Mouse (Mus musculus) kidney, adult 2 months (tissue): ENCODE measurements around the gene Reps1. TPM values are rescaled to one million over a fixed set of nuclear protein-coding genes. Genes with fewer than 3 reads are reported as not detected.
A peak's percentile ranks its signal among the peaks of the same experiment; 100 is the strongest.

Experiments used
- DNase-seq: peaks from one replicate; pipeline ENCODE4 v3.0.0; 2021
- H3K27ac ChIP-seq: fragments of 200-500 bp; 2 replicates; pipeline ENCODE4 v1.5.1; 2012; ENCODE audit warnings: low read depth, low read length, control low read depth, inconsistent platforms; ENCODE audit not compliant: insufficient read depth
- H3K27me3 ChIP-seq: fragments of 200-500 bp; replicated peaks from 2 replicates; pipeline ENCODE4 v1.6.1; 2012; ENCODE audit warnings: mild to moderate bottlenecking, moderate library complexity, low read length, inconsistent platforms; ENCODE audit not compliant: control insufficient read depth, insufficient read depth
- H3K36me3 ChIP-seq: fragments of 200-500 bp; 2 replicates; pipeline ENCODE4 v1.6.1; 2012; ENCODE audit warnings: mild to moderate bottlenecking, moderate library complexity, low read length, inconsistent platforms; ENCODE audit not compliant: control insufficient read depth, insufficient read depth
- H3K4me1 ChIP-seq: fragments of 200-500 bp; 2 replicates; pipeline ENCODE4 v1.6.1; 2011; ENCODE audit warnings: low read length; ENCODE audit not compliant: control insufficient read depth, insufficient read depth
- H3K4me3 ChIP-seq: fragments of 200-500 bp; 2 replicates; pipeline ENCODE4 v1.5.1; 2011; ENCODE audit warnings: mild to moderate bottlenecking, low read depth, low read length, control low read depth; ENCODE audit not compliant: insufficient read depth
- CTCF ChIP-seq: fragments of 200-500 bp; conservative IDR thresholded peaks from 2 replicates; pipeline ENCODE4 v1.5.1; 2011; ENCODE audit warnings: low read depth, mild to moderate bottlenecking, control low read depth, low read length, moderate library complexity, mixed read lengths; ENCODE audit not compliant: insufficient read depth, insufficient read length
- POLR2A ChIP-seq: fragments of 200-500 bp; IDR thresholded peaks from one replicate; pipeline ENCODE4 v1.6.1; 2011; ENCODE audit warnings: low read depth, low read length, control low read depth
- WGBS: fragments of 180-500 bp; shearing (Covaris S2); methylation state at CpG from one replicate; pipeline ENCODE4 v1.1.7; 2018; 5-methylcytosine and 5-hydroxymethylcytosine counted together
- polyA plus RNA-seq: library from polyadenylated mRNA; depleted of rRNA; stranded (reverse); fragments of >200 nt; gene quantifications from 2 replicates; pipeline ENCODE4 v1.2.3, GENCODE M21; 2012

Reps1 gene
- polyA plus RNA-seq, 1 experiment: 31.8 TPM

- H3K27ac ChIP-seq: no peak overlapping the region
- no peaks in the 10 kb centered on the region; the same call in 1 of the 2 replicates for H3K36me3 ChIP-seq
- no peaks in the 10 kb centered on the region for H3K4me1 ChIP-seq
- no peak for DNase-seq
- WGBS: 43% methylated on average over 14 of the region's 14 CpGs
- TF ChIP-seq CTCF: no peak
- no peak for TF ChIP-seq POLR2A
- no peaks in the 10 kb centered on the region for H3K27me3 ChIP-seq
- peak overlapping the region; percentile 89 for H3K4me3 ChIP-seq
These were observed 33.9 kb upstream of the Reps1 start for GRCm38 (mm10) chr10:18021576-18022311.

GRCm38 (mm10) chr10:18022312-18022711 is 33.3 kb upstream of the Reps1 start:
- Histone ChIP-seq H3K4me3 (peak overlapping the region; percentile 89), H3K27me3 (no peaks in the 10 kb centered on the region), H3K4me1 (no peaks in the 10 kb centered on the region), H3K27ac (peak overlapping the region; percentile 73; the same call in 1 of the 2 replicates), H3K36me3 (no peaks in the 10 kb centered on the region; the same call in 1 of the 2 replicates)
- TF ChIP-seq POLR2A: no peak
- TF ChIP-seq CTCF: no peak
- under 1% methylated on average over 21 of the region's 21 CpGs for WGBS
- peak; percentile 92 for DNase-seq

GRCm38 (mm10) chr10:18022741-18023347 is 32.8 kb upstream of the Reps1 start, which contains the start of gene Abracl:
Abracl (minus strand) TSS chr10:18023288.
- peak within 1 kb of the TSS; percentile 94 for H3K27ac ChIP-seq
- no peaks in the 10 kb centered on the region for H3K4me1 ChIP-seq
- H3K4me3 ChIP-seq: peak within 1 kb of the TSS; percentile 89
- no peaks in the 10 kb centered on the region for H3K27me3 ChIP-seq
- peak; percentile 89 for DNase-seq
- TF ChIP-seq CTCF: no peak
- TF ChIP-seq POLR2A: peak; percentile 34
- under 1% methylated on average over 37 of the region's 37 CpGs for WGBS
- no peaks in the 10 kb centered on the region; the same call in 1 of the 2 replicates for H3K36me3 ChIP-seq

- no peaks in the 10 kb centered on the region for H3K27me3 ChIP-seq
- no peak overlapping the region for H3K4me3 ChIP-seq
- no peaks in the 10 kb centered on the region for H3K4me1 ChIP-seq
- no peak for DNase-seq
- 92% methylated on average over 4 of the region's 4 CpGs for WGBS
- H3K27ac ChIP-seq: no peak overlapping the region
- TF ChIP-seq CTCF: no peak
- H3K36me3 ChIP-seq: no peaks in the 10 kb centered on the region
These were observed 21.3 kb upstream of the Reps1 start for GRCm38 (mm10) chr10:18034408-18034807.

GRCm38 (mm10) chr10:18036849-18037248 is 18.8 kb upstream of the Reps1 start:
- Histone ChIP-seq H3K27ac (peak overlapping the region; percentile 5; the same call in 1 of the 2 replicates), H3K27me3 (no peaks in the 10 kb centered on the region), H3K4me1 (no peaks in the 10 kb centered on the region), H3K4me3 (no peak overlapping the region), H3K36me3 (no peaks in the 10 kb centered on the region)
- TF ChIP-seq CTCF: no peak
- no peak for TF ChIP-seq POLR2A
- 49% methylated on average over 5 of the region's 5 CpGs for WGBS
- DNase-seq: peak; percentile 54

GRCm38 (mm10) chr10:18046380-18046779 is 9.3 kb upstream of the Reps1 start:
- no peak overlapping the region for H3K4me3 ChIP-seq
- no peaks in the 10 kb centered on the region for H3K27me3 ChIP-seq
- no peak for TF ChIP-seq CTCF
- TF ChIP-seq POLR2A: no peak
- 0 out of 2 replicates have a peak overlapping the region, but pooled peaks have one; percentile 35 for H3K27ac ChIP-seq
- H3K36me3 ChIP-seq: no peaks in the 10 kb centered on the region
- DNase-seq: peak; percentile 45
- peaks cover 13% of the 10 kb centered on the region for H3K4me1 ChIP-seq
